In the genomic region with DNA sequence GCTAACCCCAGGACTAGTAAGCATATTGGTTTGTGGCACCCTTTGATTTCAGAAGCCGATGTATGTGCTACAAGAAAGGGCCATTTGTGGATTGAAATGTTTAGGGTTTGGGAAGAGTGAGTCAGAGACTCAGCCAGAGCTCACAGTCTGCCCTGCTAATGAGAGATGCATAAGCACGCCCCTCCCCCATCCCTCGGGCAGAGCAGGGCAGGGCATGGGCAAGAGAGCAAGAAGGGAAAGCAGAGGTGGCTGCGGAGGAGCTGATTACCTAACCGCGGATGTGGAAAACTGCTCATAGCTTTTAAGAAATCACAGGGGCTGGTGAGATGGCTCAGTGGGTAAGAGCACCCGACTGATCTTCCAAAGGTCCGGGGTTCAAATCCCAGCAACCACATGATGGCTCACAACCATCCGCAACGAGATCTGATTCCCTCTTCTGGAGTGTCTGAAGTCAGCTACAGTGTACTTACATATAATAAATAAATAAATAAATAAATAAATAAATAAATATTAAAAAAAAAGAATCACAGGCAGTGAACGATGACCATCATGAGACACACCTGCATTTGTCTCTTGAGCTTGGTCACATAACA, we compare ENCODE assay signal across 14 mouse cellular contexts. TPM values are rescaled to one million over a fixed set of nuclear protein-coding genes. Genes with fewer than 3 reads are reported as not detected.
DNase-seq lines count a peak whose midpoint lies in the region; ATAC-seq lines count a peak whose summit lies in the region.
"Had no signal": no experiment of that assay in that cellular context is flagged by ENCODE, and none has a peak within 500 bp of the region (broad histone marks: within the 10 kb centered on the region; RNA-seq: fewer than 3 reads in every experiment).

No protein-coding gene starts in this region.

- no peaks in the 10 kb centered on the region for H3K36me3 ChIP-seq in hindbrain, embryonic 12.5 days
- no peaks in the 10 kb centered on the region for H3K36me3 ChIP-seq in hindbrain, embryonic 10.5 days
- H3K36me3 ChIP-seq in hindbrain, embryonic 15.5 days, result no peaks in the 10 kb centered on the region
- H3K36me3 ChIP-seq in limb, embryonic 11.5 days (ENCODE audit: control insufficient read depth, insufficient read depth, low read length), result no peaks in the 10 kb centered on the region
- H3K36me3 ChIP-seq in intestine, embryonic 16.5 days (ENCODE audit: control insufficient read depth, insufficient read depth, low read length), result no peaks in the 10 kb centered on the region
- H3K36me3 ChIP-seq: forebrain, embryonic 12.5 days; liver, embryonic 13.5 days had no signal

- ATAC-seq in hindbrain, embryonic 12.5 days (ENCODE audit: low FRiP score), result peak; percentile 78; the same call in 1 of the 2 replicates
- peak; percentile 56; the same call in 1 of the 2 replicates for ATAC-seq in hindbrain, embryonic 15.5 days (ENCODE audit: low FRiP score, low read depth)
- no peak for ATAC-seq in limb, embryonic 11.5 days (ENCODE audit: insufficient number of reproducible peaks, low FRiP score, low TSS enrichment, low read depth)
- no peak for ATAC-seq in intestine, embryonic 16.5 days

- no peak overlapping the region for H3K9ac ChIP-seq in hindbrain, embryonic 12.5 days
- no peak overlapping the region for H3K9ac ChIP-seq in hindbrain, embryonic 15.5 days
- H3K9ac ChIP-seq in limb, embryonic 11.5 days (ENCODE audit: low read length), result no peak overlapping the region
- no peak overlapping the region for H3K9ac ChIP-seq in intestine, embryonic 16.5 days (ENCODE audit: low read depth, low read length)
- H3K9ac ChIP-seq: forebrain, embryonic 12.5 days; liver, embryonic 13.5 days had no signal

- H3K4me2 ChIP-seq in hindbrain, embryonic 12.5 days (replicated peaks), result no peak overlapping the region
- no peak overlapping the region for H3K4me2 ChIP-seq in hindbrain, embryonic 15.5 days
- no peak overlapping the region for H3K4me2 ChIP-seq in limb, embryonic 11.5 days (ENCODE audit: low read depth, severe bottlenecking)
- H3K4me2 ChIP-seq in intestine, embryonic 16.5 days (ENCODE audit: low read depth, low read length), result no peak overlapping the region
- H3K4me2 ChIP-seq: forebrain, embryonic 12.5 days; liver, embryonic 13.5 days had no signal

- no peaks in the 10 kb centered on the region for H3K9me3 ChIP-seq in hindbrain, embryonic 12.5 days (replicated peaks)
- no peaks in the 10 kb centered on the region for H3K9me3 ChIP-seq in hindbrain, embryonic 10.5 days
- no peaks in the 10 kb centered on the region for H3K9me3 ChIP-seq in hindbrain, embryonic 15.5 days
- no peaks in the 10 kb centered on the region for H3K9me3 ChIP-seq in limb, embryonic 11.5 days (ENCODE audit: control insufficient read depth, low read length)
- H3K9me3 ChIP-seq in intestine, embryonic 16.5 days (ENCODE audit: control insufficient read depth, low read length), result no peaks in the 10 kb centered on the region
- H3K9me3 ChIP-seq: forebrain, embryonic 12.5 days; liver, embryonic 13.5 days had no signal

- no peak for DNase-seq in hindbrain, embryonic 10.5 days (ENCODE audit: low spot score)
- DNase-seq in A20 (ENCODE audit: low read depth, low spot score), result peak; percentile 72
- DNase-seq in limb, embryonic 11.5 days (ENCODE audit: low spot score), result peak; percentile 29
- no peak for DNase-seq in adrenal gland, adult 2 months
- DNase-seq in frontal cortex, postnatal 36 days (ENCODE audit: low spot score in 2 of 2), result no peak
- DNase-seq: adrenal gland, postnatal 25 days; liver, embryonic 13.5 days; right cerebral cortex, postnatal 25 days; thymus, adult 2 months had no signal

- H3K4me1 ChIP-seq in hindbrain, embryonic 12.5 days, result no peaks in the 10 kb centered on the region
- no peaks in the 10 kb centered on the region for H3K4me1 ChIP-seq in hindbrain, embryonic 10.5 days (replicated peaks)
- no peaks in the 10 kb centered on the region; the same call in 1 of the 2 replicates for H3K4me1 ChIP-seq in hindbrain, embryonic 15.5 days (replicated peaks)
- H3K4me1 ChIP-seq in limb, embryonic 11.5 days (ENCODE audit: control insufficient read depth, insufficient read depth, low read length), result no peaks in the 10 kb centered on the region
- H3K4me1 ChIP-seq in intestine, embryonic 16.5 days (ENCODE audit: control insufficient read depth, insufficient read depth, low read length), result no peaks in the 10 kb centered on the region
- H3K4me1 ChIP-seq: forebrain, embryonic 12.5 days; liver, embryonic 13.5 days had no signal

- no peak overlapping the region for H3K4me3 ChIP-seq in hindbrain, embryonic 12.5 days
- H3K4me3 ChIP-seq in hindbrain, embryonic 10.5 days, result no peak overlapping the region
- H3K4me3 ChIP-seq in hindbrain, embryonic 15.5 days, result no peak overlapping the region
- H3K4me3 ChIP-seq in limb, embryonic 11.5 days (ENCODE audit: low read depth, low read length), result no peak overlapping the region
- no peak overlapping the region for H3K4me3 ChIP-seq in intestine, embryonic 16.5 days (ENCODE audit: low read length)
- H3K4me3 ChIP-seq: forebrain, embryonic 12.5 days; layer of hippocampus, adult 2 months; liver, embryonic 13.5 days had no signal

- WGBS in hindbrain, embryonic 12.5 days, result 72% methylated on average over 11 of the region's 11 CpGs
- WGBS in hindbrain, embryonic 10.5 days, result 72% methylated on average over 11 of the region's 11 CpGs
- WGBS in hindbrain, embryonic 15.5 days, result 75% methylated on average over 11 of the region's 11 CpGs
- WGBS in limb, embryonic 11.5 days, result 69% methylated on average over 11 of the region's 11 CpGs
- WGBS in intestine, embryonic 16.5 days, result 66% methylated on average over 11 of the region's 11 CpGs

- no peaks in the 10 kb centered on the region for H3K27me3 ChIP-seq in hindbrain, embryonic 12.5 days
- no peaks in the 10 kb centered on the region for H3K27me3 ChIP-seq in hindbrain, embryonic 10.5 days (ENCODE audit: insufficient read depth, poor library complexity, severe bottlenecking)
- H3K27me3 ChIP-seq in hindbrain, embryonic 15.5 days, result no peaks in the 10 kb centered on the region
- no peaks in the 10 kb centered on the region for H3K27me3 ChIP-seq in limb, embryonic 11.5 days (ENCODE audit: control insufficient read depth, insufficient read depth, low read length)
- no peaks in the 10 kb centered on the region for H3K27me3 ChIP-seq in intestine, embryonic 16.5 days (replicated peaks; ENCODE audit: control insufficient read depth, insufficient read depth, low read length)
- H3K27me3 ChIP-seq: forebrain, embryonic 12.5 days; liver, embryonic 13.5 days had no signal

- no peak overlapping the region for H3K27ac ChIP-seq in hindbrain, embryonic 12.5 days
- no peak overlapping the region for H3K27ac ChIP-seq in hindbrain, embryonic 10.5 days
- no peak overlapping the region for H3K27ac ChIP-seq in hindbrain, embryonic 15.5 days (replicated peaks)
- H3K27ac ChIP-seq in limb, embryonic 11.5 days (replicated peaks; ENCODE audit: low read depth, low read length), result no peak overlapping the region
- H3K27ac ChIP-seq in intestine, embryonic 16.5 days (ENCODE audit: low read length), result no peak overlapping the region
- H3K27ac ChIP-seq: forebrain, embryonic 12.5 days; layer of hippocampus, adult 2 months; liver, embryonic 13.5 days had no signal

RNA-seq across cellular contexts. Expression of a gene that starts 42.1 kb away (rescaled TPM):
- polyA plus RNA-seq in hindbrain, embryonic 12.5 days (2016; fragmentation: Nextera tagmentation; extraction: Ambion mirVana), result 1.7 and 1.8 TPM in 2 replicates
- 0.37 and 1.5 TPM in 2 replicates for polyA plus RNA-seq in hindbrain, embryonic 10.5 days (2016; fragmentation: Nextera tagmentation; extraction: Ambion mirVana)
- 0.97 and 1.5 TPM in 2 replicates for polyA plus RNA-seq in hindbrain, embryonic 15.5 days (2015; fragmentation: Nextera tagmentation; extraction: Ambion mirVana)
- 0.31 and 0.72 TPM in 2 replicates for polyA plus RNA-seq in limb, embryonic 11.5 days (2014; fragmentation: Nextera tagmentation; extraction: Ambion mirVana)
- total RNA-seq in adrenal gland, adult 2 months (2021), result under 1 TPM; 0.31 to 0.55 TPM
- polyA plus RNA-seq in adrenal gland, adult 2 months (2012; rRNA removed), result 0.27 and 0.32 TPM in 2 replicates
- polyA plus RNA-seq in intestine, embryonic 16.5 days (2015; fragmentation: Nextera tagmentation; extraction: Ambion mirVana), result 22.2 and 25.4 TPM in 2 replicates
- polyA plus RNA-seq: liver, embryonic 13.5 days had no signal

RNA-seq across cellular contexts. Expression of a gene that starts 42.1 kb away (rescaled TPM):
- polyA plus RNA-seq in hindbrain, embryonic 12.5 days (2016; fragmentation: Nextera tagmentation; extraction: Ambion mirVana), result 40.0 and 41.3 TPM in 2 replicates
- polyA plus RNA-seq in hindbrain, embryonic 10.5 days (2016; fragmentation: Nextera tagmentation; extraction: Ambion mirVana), result 36.1 and 37.0 TPM in 2 replicates
- 49.5 and 52.4 TPM in 2 replicates for polyA plus RNA-seq in hindbrain, embryonic 15.5 days (2015; fragmentation: Nextera tagmentation; extraction: Ambion mirVana)
- polyA plus RNA-seq in limb, embryonic 11.5 days (2014; fragmentation: Nextera tagmentation; extraction: Ambion mirVana), result 31.7 and 35.4 TPM in 2 replicates
- 10 to 100 TPM; 17.7 to 24.2 TPM for total RNA-seq in adrenal gland, adult 2 months (2021)
- polyA plus RNA-seq in adrenal gland, adult 2 months (2012; rRNA removed), result 0.66 and 0.98 TPM in 2 replicates
- polyA plus RNA-seq in intestine, embryonic 16.5 days (2015; fragmentation: Nextera tagmentation; extraction: Ambion mirVana), result 28.2 and 31.4 TPM in 2 replicates

RNA-seq across cellular contexts. Expression of a gene that starts 56.7 kb away (rescaled TPM):
- 1.4 TPM in 2 replicates for polyA plus RNA-seq in hindbrain, embryonic 12.5 days (2016; fragmentation: Nextera tagmentation; extraction: Ambion mirVana)
- 0.16 and 0.37 TPM in 2 replicates for polyA plus RNA-seq in hindbrain, embryonic 10.5 days (2016; fragmentation: Nextera tagmentation; extraction: Ambion mirVana)
- polyA plus RNA-seq in hindbrain, embryonic 15.5 days (2015; fragmentation: Nextera tagmentation; extraction: Ambion mirVana), result 1.4 and 1.5 TPM in 2 replicates
- 0.30 and 0.40 TPM in 2 replicates for polyA plus RNA-seq in limb, embryonic 11.5 days (2014; fragmentation: Nextera tagmentation; extraction: Ambion mirVana)
- total RNA-seq in adrenal gland, adult 2 months (2021), result 1 to 10 TPM; 8.4 to 8.9 TPM
- 0.04 and 0.17 TPM in 2 replicates for polyA plus RNA-seq in adrenal gland, adult 2 months (2012; rRNA removed)
- 8.8 and 11.1 TPM in 2 replicates for polyA plus RNA-seq in intestine, embryonic 16.5 days (2015; fragmentation: Nextera tagmentation; extraction: Ambion mirVana)

Comparison
In these comparisons a context has a peak if more than half of its experiments do, and no peak if none do; other contexts are left out.
1. ATAC-seq: peak in hindbrain, embryonic 12.5 days (single experiment) and hindbrain, embryonic 15.5 days (single experiment); none in limb, embryonic 11.5 days (single experiment) and intestine, embryonic 16.5 days (single experiment).
2. DNase-seq: peak in A20 (single experiment) and limb, embryonic 11.5 days (single experiment); none in hindbrain, embryonic 10.5 days (single experiment), adrenal gland, adult 2 months (single experiment) and frontal cortex, postnatal 36 days (0 of 2).
3. RNA of a gene that starts 42.1 kb away (polyA plus RNA-seq): 49.5 to 52.4 TPM in hindbrain, embryonic 15.5 days, 40.0 to 41.3 TPM in hindbrain, embryonic 12.5 days, 36.1 to 37.0 TPM in hindbrain, embryonic 10.5 days, 31.7 to 35.4 TPM in limb, embryonic 11.5 days and 28.2 to 31.4 TPM in intestine, embryonic 16.5 days; 0.66 to 0.98 TPM in adrenal gland, adult 2 months; every median in the first group is over 10 times any median in the second.